Mouse (Mus musculus): ENCODE results near the gene Naa80.
"Not testable (repeated sequence)": the region's sequence is repeated elsewhere in the genome, so short reads cannot be mapped to it uniquely, and the experiment has no call there.

The Naa80 gene

DNA sequence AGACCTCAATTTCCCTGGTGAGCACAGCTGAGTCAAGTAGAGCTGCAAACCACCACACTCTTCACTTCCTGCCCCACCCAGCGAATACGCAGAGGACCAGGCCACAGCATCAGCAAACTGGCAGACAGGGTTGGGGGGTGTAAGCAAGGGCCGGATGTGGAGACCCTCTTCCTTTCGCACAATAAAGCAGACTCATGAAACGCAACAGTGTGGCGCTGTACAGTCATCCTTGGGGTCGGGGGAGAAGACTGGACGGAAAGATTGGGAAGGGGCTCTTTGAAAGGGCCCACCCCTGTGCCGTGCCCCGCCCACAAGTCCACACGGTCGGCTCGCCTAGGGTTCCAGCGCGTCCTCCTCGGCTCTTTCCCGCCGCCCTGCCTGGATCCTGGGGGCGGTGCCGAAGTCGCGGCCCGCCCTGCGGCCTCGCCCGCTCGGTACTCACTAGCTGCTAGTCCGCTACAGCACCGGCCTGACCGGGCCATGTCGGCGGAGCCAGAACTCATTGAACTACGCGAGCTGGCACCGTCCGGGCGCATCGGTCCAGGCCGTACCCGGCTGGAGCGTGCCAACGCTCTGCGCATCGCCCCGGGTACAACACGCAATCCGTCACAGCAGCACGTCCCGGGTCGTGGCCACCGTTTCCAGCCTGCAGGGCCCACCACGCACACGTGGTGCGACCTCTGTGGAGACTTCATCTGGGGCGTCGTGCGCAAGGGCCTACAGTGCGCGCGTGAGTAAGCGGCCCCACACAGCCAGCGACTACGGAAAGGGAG lies 27.4 kb upstream of the Naa80 start, which contains the start of gene Rassf1:
TSS of gene Rassf1 (plus strand) at position 439 of the 773 bp plus-strand sequence.
- peak; percentile 91 for DNase-seq (ENCODE audit: low spot score)

DNA sequence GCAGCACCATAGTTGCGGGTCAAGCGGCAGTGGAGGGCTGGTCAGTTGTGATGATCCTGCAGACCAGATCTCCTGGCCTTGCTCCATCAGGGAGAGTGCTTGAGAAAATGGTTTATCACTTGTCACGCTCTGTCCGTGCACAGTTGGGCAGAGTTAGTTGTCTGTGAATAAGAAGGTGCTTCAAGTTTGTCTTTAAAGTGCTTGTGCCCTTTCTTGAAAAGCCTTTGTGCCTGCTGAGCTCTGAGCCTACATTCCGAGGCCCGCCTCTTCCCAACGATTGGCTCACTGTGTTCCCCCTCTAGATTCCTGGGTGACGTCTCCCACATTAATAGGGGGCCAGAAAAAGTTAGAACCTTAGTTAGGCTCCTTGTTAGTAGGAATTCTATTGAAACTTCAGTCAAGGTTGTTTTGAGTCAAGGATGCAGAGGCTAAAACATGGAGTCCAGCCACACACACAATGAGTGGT lies 26.8 kb upstream of the Naa80 start:
- DNase-seq (ENCODE audit: low spot score): peak; percentile 51

DNA sequence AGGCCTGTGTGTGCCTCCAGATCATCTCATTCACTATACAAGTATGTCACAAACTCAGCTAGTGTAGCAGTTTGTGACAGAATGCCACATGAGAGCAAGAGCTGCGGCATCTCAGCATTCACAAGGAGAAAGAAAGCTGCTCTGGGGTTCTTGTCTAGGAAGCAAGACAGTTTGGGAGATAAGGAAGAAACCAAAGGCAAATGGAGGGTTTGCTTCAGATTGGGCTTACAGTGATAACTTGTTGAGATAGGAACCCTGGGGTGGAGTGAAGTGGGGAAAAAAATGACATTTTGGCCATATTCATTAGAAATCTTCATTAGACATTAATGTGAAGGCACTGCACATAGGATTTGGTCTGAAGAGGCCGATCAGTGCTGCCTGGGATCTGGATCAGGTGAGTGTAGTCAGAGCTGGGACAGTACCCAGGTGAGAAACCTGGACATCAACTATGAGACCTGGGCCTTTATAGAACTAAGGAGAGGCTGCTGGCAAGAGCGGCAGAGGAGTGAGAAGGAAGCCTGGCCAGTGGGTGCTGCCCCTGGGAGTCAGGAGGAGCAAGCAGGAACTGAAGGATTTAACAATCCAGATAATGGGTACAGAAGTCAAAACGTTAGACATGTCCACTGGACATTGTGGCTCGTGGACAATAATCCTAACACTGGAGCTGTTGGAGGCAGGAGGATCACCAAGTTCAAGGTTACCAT lies 25.8 kb upstream of the Naa80 start:
- no peak for DNase-seq (ENCODE audit: low spot score)

DNA sequence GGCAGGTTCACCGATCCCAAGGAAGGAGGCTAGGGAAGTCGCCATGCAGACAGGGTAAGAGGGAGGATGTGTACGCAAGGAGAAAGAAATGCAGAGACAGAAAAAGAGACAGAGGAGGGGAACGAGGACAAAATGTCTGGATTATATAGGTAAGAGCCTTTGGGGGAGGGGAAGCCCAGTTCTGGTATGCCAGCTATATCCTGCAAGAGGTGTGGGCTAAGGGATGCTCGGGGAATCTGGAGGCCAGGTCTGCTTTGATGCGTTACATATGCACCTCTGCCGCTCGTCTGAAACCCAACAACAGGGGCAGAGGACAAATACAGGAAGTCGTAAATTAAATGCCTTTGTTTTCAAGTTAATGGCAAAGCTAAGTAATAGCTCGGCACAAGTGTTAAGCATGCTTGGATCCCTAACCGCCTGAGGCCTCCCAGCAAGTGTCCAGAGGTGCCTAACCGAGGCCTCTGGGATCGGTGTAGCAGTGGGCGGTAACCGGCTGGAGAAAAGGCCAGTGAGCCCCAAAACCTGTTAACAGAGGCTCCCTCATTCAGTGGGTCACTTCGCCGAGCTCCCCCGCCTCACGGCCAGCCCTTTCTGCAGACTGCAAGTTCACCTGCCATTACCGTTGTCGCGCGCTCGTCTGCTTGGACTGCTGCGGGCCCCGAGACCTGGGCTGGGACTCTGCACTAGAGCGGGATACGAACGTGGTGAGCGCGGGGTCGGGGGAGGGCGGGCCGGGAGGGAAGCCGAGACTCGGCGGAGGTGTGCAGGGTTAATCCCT lies 25.0 kb upstream of the Naa80 start:
- DNase-seq (ENCODE audit: low spot score): no peak

DNA sequence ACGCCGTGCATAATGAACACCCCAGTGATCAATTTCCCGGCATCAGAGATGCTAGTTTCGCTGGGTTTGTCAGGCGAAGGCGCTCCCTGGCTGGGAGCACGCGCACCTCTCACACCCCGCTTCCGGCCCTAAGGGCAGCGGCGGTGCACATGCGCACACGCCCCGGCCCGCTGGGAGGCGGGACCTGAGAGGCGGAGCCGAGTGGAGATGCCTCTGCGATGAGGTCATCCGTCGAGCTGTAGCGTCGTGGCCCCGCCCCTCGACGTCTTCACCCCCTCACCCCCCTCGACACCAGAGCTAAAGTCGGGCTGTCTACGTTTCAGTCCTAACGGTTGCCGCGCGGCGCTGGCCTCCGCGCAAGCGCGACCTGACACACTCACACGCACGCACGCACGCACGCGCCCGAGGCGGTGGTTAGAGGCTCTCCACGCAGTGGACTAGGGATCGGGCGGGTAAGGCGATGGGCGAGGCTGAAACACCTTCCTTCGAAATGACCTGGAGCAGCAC lies 24.3 kb upstream of the Naa80 start:
- DNase-seq (ENCODE audit: low spot score): peak; percentile 98

DNA sequence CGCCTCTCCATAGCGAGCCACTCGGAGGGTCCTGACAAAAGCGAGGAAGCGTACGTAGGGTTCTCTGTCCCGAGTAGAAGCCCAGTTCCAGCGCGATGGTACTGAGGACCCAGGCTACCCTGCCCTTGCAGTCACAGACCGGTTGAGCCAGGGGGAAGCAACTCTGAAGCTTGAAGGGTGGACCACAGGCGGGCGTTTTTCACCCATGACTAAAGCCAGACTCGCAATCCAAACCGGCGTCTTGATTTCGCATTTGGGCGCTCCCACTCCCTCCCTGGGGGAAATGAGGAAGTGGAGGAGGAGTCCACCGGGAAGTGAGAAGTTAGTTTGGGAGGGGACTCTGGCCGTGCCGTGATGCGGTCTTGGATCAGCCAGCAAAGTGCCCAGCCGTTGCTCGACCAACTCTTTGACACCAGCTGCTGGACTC lies 23.6 kb upstream of the Naa80 start:
- peak; percentile 73 for DNase-seq (ENCODE audit: low spot score)

DNA sequence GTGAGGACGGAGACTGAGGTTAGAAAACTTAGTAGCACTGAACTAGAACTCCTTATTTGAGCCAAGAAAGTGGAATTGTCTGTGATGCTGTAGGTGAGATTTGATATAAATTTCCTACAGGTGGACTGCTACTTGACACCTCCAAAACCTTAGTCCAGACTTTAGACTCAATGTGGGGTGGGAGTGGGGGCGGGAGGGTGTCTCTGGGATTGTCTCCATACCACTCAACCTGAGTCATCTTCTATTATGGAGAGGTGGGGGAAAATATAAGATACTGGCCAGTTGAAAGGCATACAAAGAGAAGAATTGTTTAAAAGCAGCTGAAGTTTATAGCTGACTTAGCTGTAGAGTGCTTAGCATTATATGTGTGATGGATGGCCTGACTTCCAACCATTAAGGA lies 23.0 kb upstream of the Naa80 start:
- no peak for DNase-seq (ENCODE audit: low spot score)

DNA sequence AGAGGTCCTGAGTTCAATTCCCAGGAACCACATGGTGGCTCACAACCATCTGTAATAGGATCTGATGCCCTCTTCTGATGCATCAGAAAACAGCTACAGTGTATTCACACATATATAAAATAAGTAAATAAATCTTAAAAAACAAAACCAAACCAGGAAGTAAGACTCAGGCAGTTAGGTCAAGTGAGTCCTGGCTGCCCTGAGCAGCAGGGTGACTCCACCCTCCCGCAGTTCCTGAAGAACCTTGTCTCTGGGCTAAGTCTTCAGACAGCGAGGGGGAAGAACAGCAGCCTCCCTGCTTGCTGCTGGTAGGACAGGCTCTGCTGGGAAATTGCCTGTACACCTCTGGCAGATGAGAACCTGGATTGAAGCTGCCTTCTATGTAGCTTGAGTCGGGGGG lies 22.3 kb upstream of the Naa80 start:
- no peak for DNase-seq (ENCODE audit: low spot score)

DNA sequence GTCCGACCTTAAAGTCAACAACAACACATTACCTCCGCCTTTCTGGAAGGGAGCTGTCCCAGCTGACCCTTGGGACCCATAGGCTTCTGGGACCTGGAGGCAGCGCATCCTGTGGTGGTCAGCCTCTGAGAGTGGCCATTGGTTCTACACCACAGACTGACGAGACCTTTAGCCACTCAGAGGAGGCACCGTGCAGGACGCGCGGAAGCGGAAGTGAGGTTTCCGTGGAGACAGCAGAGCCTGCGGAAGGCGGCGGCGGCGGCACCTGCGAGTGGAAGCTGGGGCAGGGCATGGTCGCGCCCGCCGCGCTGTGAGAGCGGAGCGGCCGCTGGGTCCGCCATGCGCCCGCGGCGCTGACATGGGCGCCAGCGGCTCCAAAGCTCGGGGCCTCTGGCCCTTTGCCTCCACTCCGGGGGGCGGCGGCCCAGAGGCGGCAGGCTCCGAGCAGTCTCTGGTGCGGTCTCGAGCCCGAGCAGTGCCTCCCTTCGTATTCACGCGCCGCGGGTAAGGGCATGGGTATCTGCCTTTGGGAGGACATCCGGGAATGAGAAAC lies 15.6 kb upstream of the Naa80 start, which contains the start of gene Tusc2:
TSS of gene Tusc2 (plus strand) at position 227 of the 553 bp plus-strand sequence.
- peak; percentile 95 for DNase-seq (ENCODE audit: low spot score)

DNA sequence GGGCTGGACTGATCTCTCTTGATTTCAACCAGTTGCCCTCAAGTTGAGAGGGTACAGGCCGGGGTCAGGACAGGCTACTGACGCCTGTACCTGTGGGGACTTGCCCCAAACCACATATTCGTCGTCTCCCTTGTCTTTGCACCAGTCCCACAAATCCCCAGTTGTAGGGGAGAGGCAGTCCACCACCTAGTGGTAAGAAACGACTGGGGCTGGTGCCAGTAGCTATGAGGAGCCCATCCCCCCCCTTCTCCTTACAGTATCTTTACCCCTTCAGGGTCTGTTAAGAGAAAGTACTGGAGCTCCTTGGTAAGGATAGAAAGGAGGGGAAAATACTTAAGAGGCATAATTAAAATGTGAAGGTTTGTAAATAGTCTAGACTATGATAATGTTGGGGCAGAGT lies 13.1 kb upstream of the Naa80 start:
- not testable (repeated sequence) for DNase-seq (ENCODE audit: low spot score)

DNA sequence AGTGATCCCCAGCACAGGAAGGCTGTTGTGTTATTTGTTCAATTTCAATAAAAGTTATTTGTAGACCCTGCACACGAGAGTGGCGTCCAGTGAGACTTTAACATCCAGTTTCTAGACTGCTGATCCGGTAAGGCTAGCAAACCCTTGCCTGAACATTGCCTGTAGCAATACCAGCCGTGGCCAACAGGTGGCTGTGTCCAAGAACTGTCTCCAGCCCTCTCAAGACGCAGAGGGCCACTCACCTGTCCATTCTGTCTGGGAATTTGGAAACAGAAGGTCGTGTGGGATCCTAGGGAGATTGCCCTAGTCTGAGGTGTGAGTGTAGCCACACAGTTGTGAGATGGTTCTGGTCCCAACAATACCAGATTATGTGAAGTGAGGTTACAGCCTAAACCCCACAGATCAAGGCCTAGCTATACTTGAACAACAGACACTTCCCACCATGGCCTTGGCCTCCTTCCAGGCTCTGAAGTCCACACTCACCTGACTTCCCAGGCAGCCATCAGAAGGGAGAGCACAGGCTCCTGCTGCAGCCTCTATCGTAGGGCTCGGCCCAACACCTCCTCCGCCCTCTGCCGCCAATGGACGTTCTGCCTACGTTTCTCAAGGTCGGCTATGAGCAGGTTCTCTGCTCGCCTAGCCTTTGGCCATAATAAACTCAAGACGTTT lies 12.5 kb upstream of the Naa80 start:
- DNase-seq (ENCODE audit: low spot score): peak; percentile 82

DNA sequence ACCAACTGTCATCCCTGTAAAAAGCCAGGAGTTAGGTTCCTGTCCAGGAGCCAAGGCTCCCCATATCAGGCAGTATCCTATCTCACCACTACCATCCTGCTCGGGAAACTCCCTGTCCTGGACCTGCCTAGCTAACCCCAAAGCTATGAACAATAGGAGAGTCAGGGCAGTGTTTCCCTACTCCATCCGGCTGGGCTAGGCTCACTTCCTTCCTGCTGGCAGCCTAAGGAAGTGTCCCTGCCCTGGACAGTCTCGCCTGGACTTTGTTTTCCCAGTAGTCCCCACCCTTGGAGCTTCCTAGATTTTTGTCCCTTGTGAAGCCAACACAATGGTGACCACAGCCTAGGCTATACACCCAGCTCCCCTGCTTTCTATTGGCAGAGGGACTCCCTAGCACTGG lies 11.8 kb upstream of the Naa80 start:
- DNase-seq (ENCODE audit: low spot score): peak; percentile 50

DNA sequence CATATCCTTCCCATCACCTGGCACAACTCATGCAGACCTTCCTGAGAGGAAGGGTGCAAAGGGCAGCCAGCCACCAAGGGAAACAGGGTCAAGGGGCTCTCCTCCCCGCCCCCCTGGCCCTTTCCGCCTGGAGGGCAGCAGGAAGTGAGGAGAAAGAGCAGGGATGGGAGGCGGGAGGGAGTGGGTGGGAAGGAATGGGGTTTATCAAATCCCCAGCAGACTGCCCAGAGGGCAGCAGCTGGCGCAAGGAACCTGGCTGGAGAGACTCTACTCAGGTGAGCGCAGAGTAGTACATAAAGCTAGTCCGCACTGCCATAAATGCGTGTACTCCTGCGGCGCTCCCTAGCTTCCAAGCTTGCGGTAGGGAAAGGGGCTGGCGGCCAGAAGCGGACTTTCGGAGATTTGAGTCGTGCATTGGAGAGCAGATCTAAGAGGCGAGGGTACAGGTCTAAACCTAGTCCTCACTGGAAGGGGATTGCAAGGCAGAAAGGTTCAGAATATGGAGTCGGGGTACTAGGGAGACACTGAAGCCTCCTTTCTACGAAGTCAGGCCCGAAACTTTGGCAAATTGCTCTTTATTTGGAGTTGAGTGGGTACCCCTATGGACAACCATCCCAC lies 10.9 kb upstream of the Naa80 start, which contains the start of gene Hyal2:
TSS of gene Hyal2 (plus strand) at position 244 of the 618 bp plus-strand sequence.
- peak; percentile 80 for DNase-seq (ENCODE audit: low spot score)

DNA sequence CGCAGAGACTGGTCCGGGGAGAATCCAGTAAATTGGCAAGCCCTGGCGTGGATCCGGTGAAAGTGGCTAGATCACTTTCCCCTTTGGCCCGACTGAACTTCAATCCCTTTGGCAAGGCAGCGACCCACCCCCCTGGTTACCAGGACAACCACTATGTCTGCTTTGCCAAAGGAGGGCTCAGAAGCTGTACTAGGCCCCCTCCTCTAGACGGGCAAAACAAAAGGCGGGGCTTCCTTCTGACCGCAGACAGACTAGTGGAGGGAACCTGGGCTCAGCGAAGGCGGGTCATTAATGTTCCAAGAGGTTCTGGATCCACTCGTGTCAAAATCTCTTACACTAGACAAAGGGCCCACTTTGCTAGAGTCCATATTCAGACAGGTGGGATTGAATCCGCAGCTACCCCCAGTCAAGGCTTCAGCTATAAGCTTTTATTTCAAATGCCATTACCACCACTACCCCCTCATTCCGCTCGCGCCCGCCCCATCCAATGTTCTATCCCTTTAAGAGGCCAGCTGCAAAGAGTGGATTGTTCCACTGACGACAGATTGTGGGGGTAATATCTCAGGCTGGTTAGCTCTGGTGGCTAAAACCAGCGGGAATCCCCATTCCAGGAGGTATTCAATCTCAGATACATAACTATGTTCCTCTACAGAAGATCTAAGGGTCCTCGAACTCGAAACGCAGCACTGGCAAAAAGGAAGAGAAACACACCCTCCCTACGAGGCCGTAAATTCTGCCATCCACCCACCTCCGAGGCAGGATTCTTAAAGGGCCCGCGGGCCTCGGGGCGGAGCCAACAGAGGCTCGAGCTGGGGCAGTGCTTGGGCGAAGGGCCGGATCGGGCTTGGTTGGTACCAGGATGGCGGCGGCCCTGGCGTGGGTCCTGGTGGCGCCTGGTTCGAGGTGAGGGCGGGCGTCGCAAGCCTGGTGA lies 10.1 kb upstream of the Naa80 start:
- peak; percentile 92 for DNase-seq (ENCODE audit: low spot score)

DNA sequence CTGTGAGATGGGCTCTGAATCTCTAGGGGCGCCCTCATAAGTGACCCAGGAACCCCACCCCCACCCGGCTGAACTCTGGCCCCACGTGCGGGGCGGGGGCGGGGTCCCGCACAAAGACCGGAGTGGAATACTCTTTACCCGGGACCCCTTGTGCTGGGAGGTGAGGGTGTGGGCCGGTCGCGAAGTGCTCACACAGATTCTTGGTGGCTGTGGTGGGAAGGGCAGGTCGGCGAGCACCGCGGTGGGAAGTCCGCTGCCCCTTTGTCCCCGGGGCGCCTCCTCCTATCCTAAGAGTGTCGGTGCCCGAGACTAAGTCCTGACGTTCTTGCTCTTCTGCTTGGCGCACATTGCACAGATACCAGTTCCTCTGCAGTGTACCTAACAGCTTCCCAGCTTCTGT lies 9.4 kb upstream of the Naa80 start:
- no peak for DNase-seq (ENCODE audit: low spot score)

DNA sequence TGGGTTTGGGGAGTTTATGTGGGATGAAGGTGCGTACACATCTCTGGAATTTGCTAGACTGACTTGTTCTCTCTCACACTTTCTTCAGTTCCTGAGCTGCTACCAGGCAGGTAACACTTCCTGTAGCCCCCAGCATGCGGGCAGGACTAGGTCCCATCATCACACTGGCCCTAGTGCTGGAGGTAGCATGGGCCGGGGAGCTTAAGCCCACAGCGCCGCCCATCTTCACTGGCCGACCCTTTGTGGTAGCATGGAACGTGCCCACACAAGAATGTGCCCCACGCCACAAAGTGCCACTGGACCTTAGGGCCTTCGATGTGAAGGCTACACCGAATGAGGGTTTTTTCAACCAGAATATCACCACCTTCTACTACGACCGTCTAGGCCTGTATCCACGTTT lies 8.7 kb upstream of the Naa80 start:
- DNase-seq (ENCODE audit: low spot score): no peak

DNA sequence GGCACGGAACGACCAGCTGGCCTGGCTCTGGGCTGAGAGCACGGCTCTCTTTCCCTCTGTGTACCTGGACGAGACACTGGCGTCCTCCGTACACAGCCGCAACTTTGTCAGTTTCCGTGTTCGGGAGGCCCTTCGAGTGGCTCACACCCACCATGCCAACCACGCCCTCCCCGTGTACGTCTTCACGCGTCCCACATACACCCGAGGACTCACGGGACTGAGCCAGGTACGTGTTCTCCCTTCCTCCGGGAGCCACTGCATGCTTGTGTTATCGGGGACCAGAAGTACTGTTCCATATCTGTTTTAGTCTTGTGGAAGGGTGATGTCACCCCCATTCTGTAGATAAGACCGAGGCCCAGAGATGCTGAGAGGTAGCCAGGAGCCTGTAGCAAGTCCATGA lies 7.8 kb upstream of the Naa80 start:
- DNase-seq (ENCODE audit: low spot score): no peak

DNA sequence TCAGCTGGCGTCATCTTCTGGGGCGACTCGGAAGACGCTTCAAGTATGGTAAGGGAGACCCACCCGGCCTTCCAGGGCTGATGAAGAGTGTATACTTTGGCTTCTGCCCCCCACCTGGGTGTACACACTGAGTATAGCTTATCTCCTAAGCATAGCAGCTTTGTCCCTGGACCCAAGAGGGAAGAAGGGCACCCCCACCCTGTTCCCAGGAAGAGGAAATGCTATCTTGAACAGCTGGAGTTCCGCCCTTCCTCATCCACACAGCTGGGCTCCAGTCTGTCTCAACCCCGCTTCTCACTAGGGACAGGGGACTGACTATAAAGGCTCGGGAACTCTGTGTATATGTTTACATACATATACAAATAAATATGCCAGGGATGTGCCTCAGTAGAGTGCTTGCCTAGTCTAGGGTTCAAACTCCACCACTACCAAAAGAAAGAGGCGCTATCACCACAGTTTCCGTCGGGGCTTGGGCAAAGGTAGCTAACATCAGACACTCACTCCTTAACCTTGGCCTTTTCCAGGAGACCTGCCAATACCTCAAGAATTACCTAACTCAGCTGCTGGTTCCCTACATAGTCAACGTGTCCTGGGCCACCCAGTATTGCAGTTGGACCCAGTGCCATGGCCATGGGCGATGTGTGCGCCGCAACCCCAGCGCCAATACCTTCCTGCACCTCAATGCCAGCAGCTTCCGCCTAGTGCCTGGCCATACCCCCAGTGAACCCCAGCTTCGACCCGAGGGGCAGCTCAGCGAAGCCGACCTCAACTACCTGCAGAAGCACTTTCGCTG lies 7.0 kb upstream of the Naa80 start:
- DNase-seq (ENCODE audit: low spot score): no peak

DNA sequence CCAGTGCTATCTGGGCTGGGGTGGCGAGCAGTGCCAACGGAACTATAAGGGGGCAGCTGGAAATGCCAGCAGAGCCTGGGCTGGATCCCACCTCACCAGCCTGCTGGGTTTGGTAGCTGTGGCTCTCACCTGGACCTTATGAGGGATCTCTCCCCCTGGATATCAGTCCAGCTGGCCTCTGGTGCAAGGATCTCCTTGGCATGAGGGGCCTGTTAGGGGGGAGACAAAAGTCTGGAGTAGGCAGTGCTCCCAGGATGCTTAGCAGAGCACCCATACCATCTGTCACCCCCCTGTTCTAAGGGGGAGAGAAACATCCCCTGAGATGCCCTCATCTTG lies 6.4 kb upstream of the Naa80 start:
- no peak for DNase-seq (ENCODE audit: low spot score)

Data from yolk sac, embryonic 10.5 days (tissue).